Mouse (Mus musculus) forebrain, embryonic 12.5 days (tissue): Measurements from ENCODE around the gene Cetn3. TPM values are rescaled to one million over a fixed set of nuclear protein-coding genes. Genes with fewer than 3 reads are reported as not detected.

ENCODE experiments used
- ATAC-seq: fragments of 200-750 bp; cut with Nextera tagmentation; 2 replicates; pipeline ENCODE4 v1.8.0; 2017; ENCODE audit warnings: moderate TSS enrichment; ENCODE audit not compliant: low FRiP score
- H3K27ac ChIP-seq: fragments of 300-500 bp; sonication (generic); 2 replicates; pipeline ENCODE4 v1.5.1; 2016; ENCODE audit warnings: mild to moderate bottlenecking
- H3K27me3 ChIP-seq: fragments of 300-500 bp; sonication (generic); 2 replicates; pipeline ENCODE4 v1.6.1; 2016; ENCODE audit warnings: mild to moderate bottlenecking
- H3K36me3 ChIP-seq: fragments of 300-500 bp; sonication (generic); replicated peaks from 2 replicates; pipeline ENCODE4 v1.6.1; 2016; ENCODE audit warnings: mild to moderate bottlenecking
- H3K4me1 ChIP-seq: fragments of 300-500 bp; sonication (generic); 2 replicates; pipeline ENCODE4 v1.6.1; 2016
- H3K4me2 ChIP-seq: fragments of 300-500 bp; sonication (generic); 2 replicates; pipeline ENCODE4 v1.6.1; 2016; ENCODE audit warnings: mild to moderate bottlenecking, moderate library complexity
- H3K4me3 ChIP-seq: fragments of 300-500 bp; sonication (generic); replicated peaks from 2 replicates; pipeline ENCODE4 v1.5.1; 2016; ENCODE audit warnings: mild to moderate bottlenecking
- H3K9ac ChIP-seq: fragments of 300-500 bp; sonication (generic); 2 replicates; pipeline ENCODE4 v1.6.1; 2016; ENCODE audit warnings: mild to moderate bottlenecking
- H3K9me3 ChIP-seq: fragments of 300-500 bp; sonication (generic); 2 replicates; pipeline ENCODE4 v1.6.1; 2016
- WGBS: fragments of 180-500 bp; shearing (Covaris S2); methylation state at CpG from one replicate; pipeline ENCODE4 v1.1.7; 2016; 5-methylcytosine and 5-hydroxymethylcytosine counted together
- polyA plus RNA-seq: library from polyadenylated mRNA; unstranded; fragments of >200 nt; fragmentation: Nextera tagmentation; extraction: Ambion mirVana; gene quantifications from 2 replicates; pipeline ENCODE4 v1.2.1, GENCODE M21; 2016

Cetn3 gene
- polyA plus RNA-seq, 1 experiment from 2014 or later, result 307 TPM

GRCm38 (mm10) chr13:81831838-81832237 lies 49.0 kb downstream of the Cetn3 start:
- H3K27ac ChIP-seq, result no peak overlapping the region
- no peak overlapping the region for H3K4me3 ChIP-seq
- WGBS, result 87% methylated on average over 7 of the region's 7 CpGs
- H3K9me3 ChIP-seq, result no peaks in the 10 kb centered on the region
- H3K4me1 ChIP-seq, result no peaks in the 10 kb centered on the region
- no peaks in the 10 kb centered on the region for H3K36me3 ChIP-seq
- H3K4me2 ChIP-seq, result no peak overlapping the region
- no peak overlapping the region for H3K9ac ChIP-seq
- H3K27me3 ChIP-seq, result no peaks in the 10 kb centered on the region
- no peak for ATAC-seq

- 80% methylated on average over 9 of the region's 9 CpGs for WGBS
- ATAC-seq, result no peak
- Histone ChIP-seq H3K4me3 (no peak overlapping the region), H3K27me3 (no peaks in the 10 kb centered on the region), H3K4me2 (no peak overlapping the region), H3K36me3 (no peaks in the 10 kb centered on the region), H3K27ac (no peak overlapping the region), H3K9me3 (no peaks in the 10 kb centered on the region), H3K9ac (no peak overlapping the region), H3K4me1 (no peaks in the 10 kb centered on the region)
Observed at GRCm38 (mm10) chr13:81836386-81837177, 53.7 kb downstream of the Cetn3 start.

- Histone ChIP-seq H3K27ac (no peak overlapping the region), H3K36me3 (no peaks in the 10 kb centered on the region), H3K9me3 (no peaks in the 10 kb centered on the region), H3K4me2 (no peak overlapping the region), H3K9ac (no peak overlapping the region), H3K27me3 (no peaks in the 10 kb centered on the region), H3K4me3 (no peak overlapping the region), H3K4me1 (no peaks in the 10 kb centered on the region)
- WGBS, result 93% methylated on average over 5 of the region's 5 CpGs
- no peak for ATAC-seq
Observed at GRCm38 (mm10) chr13:81838016-81838415, 55.1 kb downstream of the Cetn3 start.

- Histone ChIP-seq H3K27me3 (no peaks in the 10 kb centered on the region), H3K4me2 (no peak overlapping the region), H3K9ac (no peak overlapping the region), H3K9me3 (no peaks in the 10 kb centered on the region), H3K27ac (no peak overlapping the region), H3K36me3 (no peaks in the 10 kb centered on the region), H3K4me1 (no peaks in the 10 kb centered on the region), H3K4me3 (no peak overlapping the region)
- ATAC-seq, result no peak
Observed at GRCm38 (mm10) chr13:81838948-81839347, 56.1 kb downstream of the Cetn3 start.

GRCm38 (mm10) chr13:81840246-81840645 lies 57.4 kb downstream of the Cetn3 start:
- no peaks in the 10 kb centered on the region for H3K27me3 ChIP-seq
- 70% methylated on average over 5 of the region's 5 CpGs for WGBS
- no peaks in the 10 kb centered on the region for H3K9me3 ChIP-seq
- no peak overlapping the region for H3K4me3 ChIP-seq
- ATAC-seq, result no peak
- H3K27ac ChIP-seq, result no peak overlapping the region
- no peaks in the 10 kb centered on the region for H3K4me1 ChIP-seq
- no peak overlapping the region for H3K4me2 ChIP-seq
- H3K9ac ChIP-seq, result no peak overlapping the region
- no peaks in the 10 kb centered on the region for H3K36me3 ChIP-seq

GRCm38 (mm10) chr13:81840646-81841045 lies 57.8 kb downstream of the Cetn3 start:
- WGBS, result 83% methylated on average over 5 of the region's 5 CpGs
- H3K4me2 ChIP-seq, result no peak overlapping the region
- no peaks in the 10 kb centered on the region for H3K27me3 ChIP-seq
- no peaks in the 10 kb centered on the region for H3K36me3 ChIP-seq
- H3K9me3 ChIP-seq, result no peaks in the 10 kb centered on the region
- H3K4me3 ChIP-seq, result no peak overlapping the region
- ATAC-seq, result no peak
- H3K9ac ChIP-seq, result no peak overlapping the region
- H3K27ac ChIP-seq, result no peak overlapping the region
- H3K4me1 ChIP-seq, result no peaks in the 10 kb centered on the region

GRCm38 (mm10) chr13:81842278-81842677 lies 59.4 kb downstream of the Cetn3 start:
- Histone ChIP-seq H3K27me3 (no peaks in the 10 kb centered on the region), H3K36me3 (no peaks in the 10 kb centered on the region), H3K9ac (no peak overlapping the region), H3K4me3 (no peak overlapping the region), H3K4me2 (no peak overlapping the region), H3K27ac (no peak overlapping the region), H3K9me3 (no peaks in the 10 kb centered on the region), H3K4me1 (no peaks in the 10 kb centered on the region)
- ATAC-seq, result no peak
- WGBS, result 73% methylated on average over 6 of the region's 6 CpGs

Other genes starting within 250 kb of the Cetn3 start
- 44.5 and 44.7 TPM in 2 replicates for gene Adgrv1, start 149.9 kb upstream of the Cetn3 start, polyA plus RNA-seq
- 22.2 and 26.3 TPM in 2 replicates for gene Lysmd3, start 125.4 kb upstream of the Cetn3 start, polyA plus RNA-seq
- gene Polr3g, start 72.1 kb upstream of the Cetn3 start, polyA plus RNA-seq, result 10.4 and 10.5 TPM in 2 replicates
- gene Mblac2, start 71.7 kb upstream of the Cetn3 start, polyA plus RNA-seq, result 6.8 and 8.4 TPM in 2 replicates